In genomic region chr12:111718656-111719055, GRCm38 (mm10) we compare ENCODE assay signal across 8 mouse cellular contexts. TPM values are rescaled to one million over a fixed set of nuclear protein-coding genes. Genes with fewer than 3 reads are reported as not detected.
DNase-seq lines count a peak whose midpoint lies in the region; ATAC-seq and TF ChIP-seq lines count a peak whose summit lies in the region.
"Had no signal": no experiment of that assay in that cellular context is flagged by ENCODE, and none has a peak within 500 bp of the region (broad histone marks: within the 10 kb centered on the region; RNA-seq: fewer than 3 reads in every experiment).

No protein-coding gene starts in this region.

- H3K9ac ChIP-seq in midbrain, embryonic 11.5 days (ENCODE audit: low read length): no peak overlapping the region
- H3K9ac ChIP-seq in embryonic facial prominence, embryonic 11.5 days (replicated peaks; ENCODE audit: low read length): no peak overlapping the region
- peak overlapping the region; percentile 52 for H3K9ac ChIP-seq in hindbrain, embryonic 12.5 days

- no peak overlapping the region for H3K4me3 ChIP-seq in midbrain, embryonic 10.5 days
- no peak overlapping the region for H3K4me3 ChIP-seq in midbrain, embryonic 11.5 days (ENCODE audit: low read depth, low read length)
- no peak overlapping the region for H3K4me3 ChIP-seq in embryonic facial prominence, embryonic 11.5 days (ENCODE audit: low read depth, low read length)
- H3K4me3 ChIP-seq in hindbrain, embryonic 12.5 days: no peak overlapping the region
- H3K4me3 ChIP-seq in olfactory bulb, adult 2 months (ENCODE audit: insufficient read depth, low read depth, low read length): no peak overlapping the region
- H3K4me3 ChIP-seq: myocyte had no signal

- H3K27me3 ChIP-seq in midbrain, embryonic 10.5 days (ENCODE audit: low read depth, poor library complexity, severe bottlenecking): no peaks in the 10 kb centered on the region
- no peaks in the 10 kb centered on the region for H3K27me3 ChIP-seq in midbrain, embryonic 11.5 days (ENCODE audit: control insufficient read depth, insufficient read depth, low read length)
- H3K27me3 ChIP-seq in embryonic facial prominence, embryonic 11.5 days (ENCODE audit: control insufficient read depth, insufficient read depth, low read length): no peaks in the 10 kb centered on the region
- H3K27me3 ChIP-seq in hindbrain, embryonic 12.5 days: no peaks in the 10 kb centered on the region

- peaks cover 20% of the 10 kb centered on the region for H3K4me1 ChIP-seq in midbrain, embryonic 10.5 days
- H3K4me1 ChIP-seq in midbrain, embryonic 11.5 days (ENCODE audit: control insufficient read depth, insufficient read depth, low read length): peaks cover 4% of the 10 kb centered on the region; the same call in 1 of the 2 replicates
- no peaks in the 10 kb centered on the region for H3K4me1 ChIP-seq in embryonic facial prominence, embryonic 11.5 days (ENCODE audit: control insufficient read depth, insufficient read depth, low read length)
- H3K4me1 ChIP-seq in hindbrain, embryonic 12.5 days: peaks cover 19% of the 10 kb centered on the region
- peaks cover 30% of the 10 kb centered on the region for H3K4me1 ChIP-seq in olfactory bulb, adult 2 months (ENCODE audit: control insufficient read depth, insufficient read depth, low read length)

- peak overlapping the region; percentile 52; the same call in 1 of the 2 replicates for H3K27ac ChIP-seq in midbrain, embryonic 10.5 days (replicated peaks)
- no peak overlapping the region for H3K27ac ChIP-seq in midbrain, embryonic 11.5 days (ENCODE audit: low read depth, low read length)
- H3K27ac ChIP-seq in embryonic facial prominence, embryonic 11.5 days (replicated peaks; ENCODE audit: low read depth, low read length): peak overlapping the region; percentile 31; the same call in 1 of the 2 replicates
- H3K27ac ChIP-seq in hindbrain, embryonic 12.5 days: peak overlapping the region; percentile 66
- peak overlapping the region; percentile 99 for H3K27ac ChIP-seq in olfactory bulb, adult 2 months (ENCODE audit: insufficient read depth, low read depth, low read length)

- no peak for ATAC-seq in midbrain, embryonic 11.5 days (ENCODE audit: low FRiP score)
- no peak; the same call in 1 of the 2 replicates for ATAC-seq in embryonic facial prominence, embryonic 11.5 days (replicated peaks; ENCODE audit: insufficient number of reproducible peaks, low FRiP score, low TSS enrichment, low read depth)
- ATAC-seq in hindbrain, embryonic 12.5 days (ENCODE audit: low FRiP score): no peak
- no peak for ATAC-seq in CD4-positive, CD25-positive, alpha-beta regulatory T cell, adult 4 months

- no peak for TF ChIP-seq CTCF in olfactory bulb, adult 2 months (IDR thresholded peaks at IDR 0.05; ENCODE audit: insufficient read depth, low read depth, low read length)

- TF ChIP-seq POLR2A in olfactory bulb, adult 2 months (IDR thresholded peaks at IDR 0.05; ENCODE audit: insufficient read depth, low read depth, low read length): no peak

- H3K4me2 ChIP-seq in midbrain, embryonic 11.5 days: no peak overlapping the region
- no peak overlapping the region for H3K4me2 ChIP-seq in embryonic facial prominence, embryonic 11.5 days (ENCODE audit: low read depth, low read length)
- H3K4me2 ChIP-seq in hindbrain, embryonic 12.5 days (replicated peaks): 0 out of 2 replicates have a peak overlapping the region, but pooled peaks have one; percentile 11

- no peaks in the 10 kb centered on the region for H3K9me3 ChIP-seq in midbrain, embryonic 10.5 days (replicated peaks)
- H3K9me3 ChIP-seq in midbrain, embryonic 11.5 days (ENCODE audit: control insufficient read depth, low read length): no peaks in the 10 kb centered on the region
- H3K9me3 ChIP-seq in embryonic facial prominence, embryonic 11.5 days (replicated peaks; ENCODE audit: control insufficient read depth, low read length): no peaks in the 10 kb centered on the region
- no peaks in the 10 kb centered on the region for H3K9me3 ChIP-seq in hindbrain, embryonic 12.5 days (replicated peaks)

- DNase-seq in midbrain, embryonic 10.5 days (ENCODE audit: low spot score): no peak
- DNase-seq in midbrain, embryonic 11.5 days (ENCODE audit: low spot score, missing footprints): no peak
- peak; percentile 44 for DNase-seq in embryonic facial prominence, embryonic 11.5 days (ENCODE audit: low spot score)
- DNase-seq in embryo, embryonic 11 days: no peak

- WGBS in midbrain, embryonic 10.5 days: 46% methylated on average over 8 of the region's 8 CpGs
- 39% methylated on average over 8 of the region's 8 CpGs for WGBS in midbrain, embryonic 11.5 days
- 33% methylated on average over 8 of the region's 8 CpGs for whole genome bisulfite sequencing in embryonic facial prominence, embryonic 11.5 days
- WGBS in hindbrain, embryonic 12.5 days: 35% methylated on average over 8 of the region's 8 CpGs
- 11% methylated on average over 8 of the region's 8 CpGs for WGBS in olfactory bulb, adult 2 months

- H3K36me3 ChIP-seq in midbrain, embryonic 10.5 days: peaks cover 22% of the 10 kb centered on the region
- no peaks in the 10 kb centered on the region for H3K36me3 ChIP-seq in midbrain, embryonic 11.5 days (ENCODE audit: control insufficient read depth, insufficient read depth, low read length)
- no peaks in the 10 kb centered on the region; the same call in 1 of the 2 replicates for H3K36me3 ChIP-seq in embryonic facial prominence, embryonic 11.5 days (replicated peaks; ENCODE audit: control insufficient read depth, insufficient read depth, low read depth, low read length)
- H3K36me3 ChIP-seq in hindbrain, embryonic 12.5 days: peaks cover 9% of the 10 kb centered on the region

RNA-seq across cellular contexts. Expression of gene Apopt1, which starts 5.6 kb away (rescaled TPM):
- 59.8 and 59.9 TPM in 2 replicates for polyA plus RNA-seq in midbrain, embryonic 10.5 days (2016; fragmentation: Nextera tagmentation; extraction: Ambion mirVana)
- 50.8 and 54.7 TPM in 2 replicates for polyA plus RNA-seq in midbrain, embryonic 11.5 days (2014; fragmentation: Nextera tagmentation; extraction: Ambion mirVana)
- polyA plus RNA-seq in embryonic facial prominence, embryonic 11.5 days (2014; fragmentation: Nextera tagmentation; extraction: Ambion mirVana): 55.2 and 57.7 TPM in 2 replicates
- polyA plus RNA-seq in hindbrain, embryonic 12.5 days (2016; fragmentation: Nextera tagmentation; extraction: Ambion mirVana): 49.9 and 54.0 TPM in 2 replicates
- not detected in 2 replicates for polyA plus RNA-seq in olfactory bulb, adult 2 months (2012; ENCODE audit: insufficient read depth, insufficient read length, low replicate concordance, missing spikeins)
- polyA plus RNA-seq in CD4-positive, CD25-positive, alpha-beta regulatory T cell, adult 4 months (2017; shearing (Covaris generic)): 10 to 100 TPM; 69.2 to 69.5 TPM

RNA-seq across cellular contexts. Expression of gene Bag5, which starts 5.6 kb away (rescaled TPM):
- polyA plus RNA-seq in midbrain, embryonic 10.5 days (2016; fragmentation: Nextera tagmentation; extraction: Ambion mirVana): 57.2 and 62.0 TPM in 2 replicates
- polyA plus RNA-seq in midbrain, embryonic 11.5 days (2014; fragmentation: Nextera tagmentation; extraction: Ambion mirVana): 62.2 and 64.1 TPM in 2 replicates
- polyA plus RNA-seq in embryonic facial prominence, embryonic 11.5 days (2014; fragmentation: Nextera tagmentation; extraction: Ambion mirVana): 56.8 and 59.8 TPM in 2 replicates
- polyA plus RNA-seq in hindbrain, embryonic 12.5 days (2016; fragmentation: Nextera tagmentation; extraction: Ambion mirVana): 60.4 and 62.3 TPM in 2 replicates
- polyA plus RNA-seq in olfactory bulb, adult 2 months (2012; ENCODE audit: insufficient read depth, insufficient read length, low replicate concordance, missing spikeins): not detected in 2 replicates
- polyA plus RNA-seq in CD4-positive, CD25-positive, alpha-beta regulatory T cell, adult 4 months (2017; shearing (Covaris generic)): 10 to 100 TPM; 32.5 to 37.9 TPM

RNA-seq across cellular contexts. Expression of gene Klc1, which starts 40.0 kb away (rescaled TPM):
- 189 and 265 TPM in 2 replicates for polyA plus RNA-seq in midbrain, embryonic 10.5 days (2016; fragmentation: Nextera tagmentation; extraction: Ambion mirVana)
- 282 and 288 TPM in 2 replicates for polyA plus RNA-seq in midbrain, embryonic 11.5 days (2014; fragmentation: Nextera tagmentation; extraction: Ambion mirVana)
- polyA plus RNA-seq in embryonic facial prominence, embryonic 11.5 days (2014; fragmentation: Nextera tagmentation; extraction: Ambion mirVana): 132 and 143 TPM in 2 replicates
- 430 and 446 TPM in 2 replicates for polyA plus RNA-seq in hindbrain, embryonic 12.5 days (2016; fragmentation: Nextera tagmentation; extraction: Ambion mirVana)
- 135 and 1,741 TPM in 2 replicates for polyA plus RNA-seq in olfactory bulb, adult 2 months (2012; ENCODE audit: insufficient read depth, insufficient read length, low replicate concordance, missing spikeins)
- 10 to 100 TPM; 17.8 to 20.6 TPM for polyA plus RNA-seq in CD4-positive, CD25-positive, alpha-beta regulatory T cell, adult 4 months (2017; shearing (Covaris generic))

RNA-seq across cellular contexts. Expression of gene Trmt61a, which starts 40.8 kb away (rescaled TPM):
- polyA plus RNA-seq in midbrain, embryonic 10.5 days (2016; fragmentation: Nextera tagmentation; extraction: Ambion mirVana): 18.4 and 18.7 TPM in 2 replicates
- 5.5 and 6.0 TPM in 2 replicates for polyA plus RNA-seq in midbrain, embryonic 11.5 days (2014; fragmentation: Nextera tagmentation; extraction: Ambion mirVana)
- 3.8 and 5.4 TPM in 2 replicates for polyA plus RNA-seq in embryonic facial prominence, embryonic 11.5 days (2014; fragmentation: Nextera tagmentation; extraction: Ambion mirVana)
- 10.7 and 10.8 TPM in 2 replicates for polyA plus RNA-seq in hindbrain, embryonic 12.5 days (2016; fragmentation: Nextera tagmentation; extraction: Ambion mirVana)
- not detected in 2 replicates for polyA plus RNA-seq in olfactory bulb, adult 2 months (2012; ENCODE audit: insufficient read depth, insufficient read length, low replicate concordance, missing spikeins)
- 1 to 10 TPM; 2.9 to 4.8 TPM for polyA plus RNA-seq in CD4-positive, CD25-positive, alpha-beta regulatory T cell, adult 4 months (2017; shearing (Covaris generic))

RNA-seq across cellular contexts. Expression of gene Ckb, which starts 46.5 kb away (rescaled TPM):
- 2,837 and 3,349 TPM in 2 replicates for polyA plus RNA-seq in midbrain, embryonic 10.5 days (2016; fragmentation: Nextera tagmentation; extraction: Ambion mirVana)
- polyA plus RNA-seq in midbrain, embryonic 11.5 days (2014; fragmentation: Nextera tagmentation; extraction: Ambion mirVana): 2,717 and 2,900 TPM in 2 replicates
- 450 and 485 TPM in 2 replicates for polyA plus RNA-seq in embryonic facial prominence, embryonic 11.5 days (2014; fragmentation: Nextera tagmentation; extraction: Ambion mirVana)
- polyA plus RNA-seq in hindbrain, embryonic 12.5 days (2016; fragmentation: Nextera tagmentation; extraction: Ambion mirVana): 1,558 and 1,759 TPM in 2 replicates
- 210 and 316 TPM in 2 replicates for polyA plus RNA-seq in olfactory bulb, adult 2 months (2012; ENCODE audit: insufficient read depth, insufficient read length, low replicate concordance, missing spikeins)
- 10 to 100 TPM; 24.1 to 30.0 TPM for polyA plus RNA-seq in CD4-positive, CD25-positive, alpha-beta regulatory T cell, adult 4 months (2017; shearing (Covaris generic))

Comparison
In these comparisons a context has a peak if more than half of its experiments do, and no peak if none do; other contexts are left out.
1. RNA of gene Apopt1, which starts 5.6 kb away (polyA plus RNA-seq): 69.2 to 69.5 TPM in CD4-positive, CD25-positive, alpha-beta regulatory T cell, adult 4 months, 59.8 to 59.9 TPM in midbrain, embryonic 10.5 days, 55.2 to 57.7 TPM in embryonic facial prominence, embryonic 11.5 days, 49.9 to 54.0 TPM in hindbrain, embryonic 12.5 days and 50.8 to 54.7 TPM in midbrain, embryonic 11.5 days; not detected in olfactory bulb, adult 2 months; every median in the first group is over 10 times any median in the second.